ENCODE assay signal across 10 mouse cellular contexts in genomic region chr9:40337131-40337820, GRCm38 (mm10).
A peak's percentile ranks its signal among the peaks of the same experiment; 100 is the strongest.
DNase-seq lines count a peak whose midpoint lies in the region; ATAC-seq and TF ChIP-seq lines count a peak whose summit lies in the region.
"Had no signal": no experiment of that assay in that cellular context is flagged by ENCODE, and none has a peak within 500 bp of the region (broad histone marks: within the 10 kb centered on the region; RNA-seq: fewer than 3 reads in every experiment).

No protein-coding gene starts in this region.

- no peak overlapping the region for H3K4me3 ChIP-seq in forebrain, embryonic 15.5 days
- no peak overlapping the region for H3K4me3 ChIP-seq in forebrain, embryonic 11.5 days (ENCODE audit: low read depth, low read length)
- H3K4me3 ChIP-seq in lung, embryonic 15.5 days = no peak overlapping the region
- no peak overlapping the region for H3K4me3 ChIP-seq in forebrain, postnatal 0 days (ENCODE audit: low read depth, low read length)
- H3K4me3 ChIP-seq: heart, embryonic 10.5 days; midbrain, embryonic 12.5 days had no signal

- H3K36me3 ChIP-seq in forebrain, embryonic 15.5 days = no peaks in the 10 kb centered on the region
- no peaks in the 10 kb centered on the region for H3K36me3 ChIP-seq in forebrain, embryonic 11.5 days (ENCODE audit: control insufficient read depth, insufficient read depth, low read length)
- H3K36me3 ChIP-seq in lung, embryonic 15.5 days = no peaks in the 10 kb centered on the region
- peaks cover 2% of the 10 kb centered on the region for H3K36me3 ChIP-seq in forebrain, postnatal 0 days (ENCODE audit: insufficient read depth)
- H3K36me3 ChIP-seq: heart, embryonic 10.5 days; midbrain, embryonic 12.5 days had no signal

- H3K4me1 ChIP-seq in forebrain, embryonic 15.5 days = peaks cover 69% of the 10 kb centered on the region
- H3K4me1 ChIP-seq in forebrain, embryonic 11.5 days (replicated peaks; ENCODE audit: control insufficient read depth, insufficient read depth, low read length) = no peaks in the 10 kb centered on the region
- H3K4me1 ChIP-seq in lung, embryonic 15.5 days = no peaks in the 10 kb centered on the region
- peaks cover 46% of the 10 kb centered on the region for H3K4me1 ChIP-seq in forebrain, postnatal 0 days (ENCODE audit: insufficient read depth)

- in situ Hi-C loops in Patski (cut with MboI; ENCODE audit: low pct_unique_long_range_greater_than_20kb) = loop anchor here (5.0 to 25.0 kb wide), 2 partner anchors 140 to 825 kb away; partner anchors contain the start of gene Olfr957

- no peak for TF ChIP-seq CTCF in Patski (IDR thresholded peaks at IDR 0.05)
- TF ChIP-seq CTCF in forebrain, postnatal 0 days (IDR thresholded peaks at IDR 0.05; ENCODE audit: low read depth) = no peak

- no peak overlapping the region for H3K9ac ChIP-seq in forebrain, embryonic 15.5 days (replicated peaks)
- no peak overlapping the region for H3K9ac ChIP-seq in forebrain, embryonic 11.5 days (ENCODE audit: low read length)
- H3K9ac ChIP-seq in lung, embryonic 15.5 days = no peak overlapping the region
- no peak overlapping the region for H3K9ac ChIP-seq in forebrain, postnatal 0 days
- H3K9ac ChIP-seq: midbrain, embryonic 12.5 days had no signal

- H3K4me2 ChIP-seq in forebrain, embryonic 15.5 days (replicated peaks) = no peak overlapping the region
- H3K4me2 ChIP-seq in forebrain, embryonic 11.5 days (ENCODE audit: low read depth, low read length, severe bottlenecking) = no peak overlapping the region
- H3K4me2 ChIP-seq in lung, embryonic 15.5 days = no peak overlapping the region
- no peak overlapping the region for H3K4me2 ChIP-seq in forebrain, postnatal 0 days (ENCODE audit: low read depth)
- H3K4me2 ChIP-seq: midbrain, embryonic 12.5 days had no signal

- ATAC-seq in forebrain, embryonic 15.5 days (replicated peaks) = peak; percentile 23; the same call in 1 of the 2 replicates
- no peak for ATAC-seq in forebrain, embryonic 11.5 days (replicated peaks; ENCODE audit: low FRiP score)
- no peak for ATAC-seq in lung, embryonic 15.5 days (ENCODE audit: borderline replicate concordance, extremely low read depth, low FRiP score, low TSS enrichment)
- peak; percentile 24 for ATAC-seq in Patski
- no peak for ATAC-seq in forebrain, postnatal 0 days

- CTCF ChIA-PET in Patski (lab: Charles Lee) = interaction anchor here (2.2 kb wide), 1 partner anchor 109 kb away, joined by 10 read pairs; no protein-coding TSS in a partner anchor

- H3K27ac ChIP-seq in forebrain, embryonic 15.5 days (replicated peaks) = peak overlapping the region; percentile 73
- H3K27ac ChIP-seq in forebrain, embryonic 11.5 days (ENCODE audit: low read depth, low read length) = no peak overlapping the region
- peak overlapping the region; percentile 39 for H3K27ac ChIP-seq in lung, embryonic 15.5 days
- H3K27ac ChIP-seq in forebrain, postnatal 0 days (ENCODE audit: low read depth, low read length) = peak overlapping the region; percentile 64; the same call in 1 of the 2 replicates
- H3K27ac ChIP-seq: heart, embryonic 10.5 days; midbrain, embryonic 12.5 days had no signal

- POLR2A ChIA-PET in Patski (lab: Charles Lee) = no interaction called here

- WGBS in forebrain, embryonic 15.5 days = 47% methylated on average over 4 of the region's 4 CpGs
- WGBS in forebrain, embryonic 11.5 days = 73% methylated on average over 4 of the region's 4 CpGs
- 62% methylated on average over 4 of the region's 4 CpGs for whole genome bisulfite sequencing in lung, embryonic 15.5 days
- WGBS in forebrain, postnatal 0 days = 34% methylated on average over 4 of the region's 4 CpGs

- H3K9me3 ChIP-seq in forebrain, embryonic 15.5 days = no peaks in the 10 kb centered on the region
- H3K9me3 ChIP-seq in forebrain, embryonic 11.5 days (ENCODE audit: control insufficient read depth, low read length) = no peaks in the 10 kb centered on the region
- no peaks in the 10 kb centered on the region for H3K9me3 ChIP-seq in lung, embryonic 15.5 days
- no peaks in the 10 kb centered on the region for H3K9me3 ChIP-seq in forebrain, postnatal 0 days (ENCODE audit: low read length)
- H3K9me3 ChIP-seq: heart, embryonic 10.5 days; midbrain, embryonic 12.5 days had no signal

- H3K27me3 ChIP-seq in forebrain, embryonic 15.5 days = no peaks in the 10 kb centered on the region
- no peaks in the 10 kb centered on the region for H3K27me3 ChIP-seq in forebrain, embryonic 11.5 days (ENCODE audit: control insufficient read depth, insufficient read depth, low read length)
- no peaks in the 10 kb centered on the region for H3K27me3 ChIP-seq in lung, embryonic 15.5 days
- H3K27me3 ChIP-seq in Patski = no peaks in the 10 kb centered on the region
- H3K27me3 ChIP-seq in forebrain, postnatal 0 days (ENCODE audit: insufficient read depth, low read length) = no peaks in the 10 kb centered on the region
- H3K27me3 ChIP-seq: midbrain, embryonic 12.5 days had no signal

- DNase-seq in forebrain, embryonic 11.5 days (ENCODE audit: low spot score) = no peak
- no peak for DNase-seq in lung, postnatal 25 days (ENCODE audit: low spot score)
- no peak for DNase-seq in Patski (ENCODE audit: low read depth, low spot score)
- DNase-seq in forebrain, postnatal 0 days = no peak
- no peak for DNase-seq in spleen, postnatal 4 days (ENCODE audit: low spot score in 2 of 2)
- DNase-seq: liver had no signal

Comparison
In these comparisons a context has a peak if more than half of its experiments do, and no peak if none do; other contexts are left out.
1. ATAC-seq: peak in forebrain, embryonic 15.5 days (single experiment) and Patski (single experiment); none in forebrain, embryonic 11.5 days (single experiment), lung, embryonic 15.5 days (single experiment) and forebrain, postnatal 0 days (single experiment).